Mouse (Mus musculus): ENCODE results near the gene Mgat5.

GRCm38 (mm10) chr1:127418916-127419575, 214.2 kb downstream of the Mgat5 start:
- no peak for TF ChIP-seq CTCF (IDR thresholded peaks at IDR 0.05; ENCODE audit: low read depth, low read length)
- no peak for TF ChIP-seq POLR2A (IDR thresholded peaks at IDR 0.05; ENCODE audit: extremely low read depth, insufficient read depth, low read length)

Measured in liver, adult 2 months (tissue).